Mouse (Mus musculus) small intestine, adult 2 months (tissue): ENCODE results near the gene Golim4.

ENCODE experiments used
- CTCF ChIP-seq: fragments of 200-500 bp; IDR thresholded peaks from 2 replicates; pipeline ENCODE4 v1.5.1; 2012; ENCODE audit warnings: low read depth, mild to moderate bottlenecking, control low read depth, inconsistent platforms, low read length, moderate library complexity, mixed read lengths; ENCODE audit not compliant: insufficient replicate concordance, insufficient read length; ENCODE audit errors: extremely low read depth
- POLR2A ChIP-seq: fragments of 200-500 bp; IDR thresholded peaks from 2 replicates; pipeline ENCODE4 v1.6.1; 2012; ENCODE audit warnings: low read depth, mild to moderate bottlenecking, control low read depth, inconsistent platforms, low read length, moderate library complexity

GRCm38 (mm10) chr3:75948003-75948402 is 8.7 kb downstream of the Golim4 start:
- no peak for TF ChIP-seq CTCF
- no peak for TF ChIP-seq POLR2A
